Mouse (Mus musculus) MEL (cell line): ENCODE measurements at regions not wholly inside any gene's neighbourhood (a gene's known extent, or its start where the extent isn't known, plus 50 kb on each side); places are given as distances from the start of the nearest gene placed in this dataset.

ENCODE experiments used
- DNase-seq: peaks from one replicate; pipeline ENCODE4 v3.0.0; 2011; ENCODE audit warnings: low read depth, low spot score
- H3K27ac ChIP-seq: 2 replicates; pipeline ENCODE4 v1.5.1; 2012; ENCODE audit warnings: low read depth, mild to moderate bottlenecking, control low read depth, low read length, moderate library complexity; ENCODE audit not compliant: control insufficient read depth
- H3K27me3 ChIP-seq, 2 experiments: fragments of 150-350 bp in 1 of 2; sonication (generic) in 1 of 2; 2 replicates each; pipeline ENCODE4 v1.6.1; 2012; ENCODE audit warnings: low read length in 2 of 2, mild to moderate bottlenecking in 2 of 2, improper control_type of control experiment in 1 of 2, moderate library complexity in 1 of 2; ENCODE audit not compliant: insufficient read depth in 2 of 2, control insufficient read depth in 1 of 2
- H3K36me3 ChIP-seq, 2 experiments: 2 replicates each; pipeline ENCODE4 v1.6.1; 2012 to 2014; ENCODE audit warnings: low read length in 2 of 2, improper control_type of control experiment in 1 of 2, inconsistent platforms in 1 of 2, mild to moderate bottlenecking in 1 of 2; ENCODE audit not compliant: insufficient read depth in 2 of 2, control insufficient read depth in 1 of 2
- H3K4me1 ChIP-seq, 2 experiments: fragments of 150-350 bp in 1 of 2; sonication (generic) in 1 of 2; 2 replicates each; pipeline ENCODE4 v1.6.1; 2012; ENCODE audit warnings: low read length in 2 of 2, improper control_type of control experiment in 1 of 2, mild to moderate bottlenecking in 1 of 2; ENCODE audit not compliant: insufficient read depth in 2 of 2, control insufficient read depth in 1 of 2
- H3K4me3 ChIP-seq, 2 experiments: fragments of 150-350 bp in 1 of 2; sonication (generic) in 1 of 2; 2 replicates each; pipeline ENCODE4 v1.5.1; 2012; ENCODE audit warnings: low read depth in 2 of 2, low read length in 2 of 2, mild to moderate bottlenecking in 2 of 2, moderate library complexity in 2 of 2, control low read depth in 1 of 2, improper control_type of control experiment in 1 of 2; ENCODE audit not compliant: control insufficient read depth in 1 of 2, insufficient read depth in 1 of 2
- H3K79me2 ChIP-seq: 2 replicates; pipeline ENCODE4 v1.6.1; 2012; ENCODE audit warnings: mild to moderate bottlenecking, low read length, moderate library complexity; ENCODE audit not compliant: control insufficient read depth, poor library complexity, insufficient read depth
- H3K9ac ChIP-seq: 2 replicates; pipeline ENCODE4 v1.6.1; 2012; ENCODE audit warnings: low read depth, mild to moderate bottlenecking, control low read depth, low read length, moderate library complexity; ENCODE audit not compliant: control insufficient read depth, poor library complexity, severe bottlenecking
- H3K9me3 ChIP-seq: fragments of 150-350 bp; sonication (generic); replicated peaks from 2 replicates; pipeline ENCODE4 v1.6.1; 2012; ENCODE audit warnings: mild to moderate bottlenecking, low read length, improper control_type of control experiment, moderate library complexity; ENCODE audit not compliant: insufficient read depth
- CHD1 ChIP-seq: IDR thresholded peaks from 2 replicates; pipeline ENCODE4 v1.6.1; 2012; ENCODE audit warnings: low read depth, mild to moderate bottlenecking, inconsistent platforms, low read length, improper control_type of control experiment
- CHD2 ChIP-seq: IDR thresholded peaks from 2 replicates; pipeline ENCODE4 v1.6.1; 2011; ENCODE audit warnings: low read length, improper control_type of control experiment
- CTCF ChIP-seq, 3 experiments: IDR thresholded peaks in 2 of 3; conservative IDR thresholded peaks in 1 of 3; 2 replicates each; pipeline ENCODE4 v1.5.1; 2011 to 2012; ENCODE audit warnings: low read length in 3 of 3, low read depth in 2 of 3, mild to moderate bottlenecking in 2 of 3, improper control_type of control experiment in 1 of 3, inconsistent platforms in 1 of 3, mixed read lengths in 1 of 3, moderate library complexity in 1 of 3; ENCODE audit not compliant: control insufficient read depth in 1 of 3, insufficient read depth in 1 of 3, poor library complexity in 1 of 3, severe bottlenecking in 1 of 3
- E2F4 ChIP-seq: IDR thresholded peaks from 2 replicates; pipeline ENCODE4 v1.6.1; 2011; ENCODE audit warnings: low read depth, low read length, improper control_type of control experiment, borderline replicate concordance
- EP300 ChIP-seq, 2 experiments: IDR thresholded peaks; 2 replicates each; pipeline ENCODE4 v1.6.1; 2011; ENCODE audit warnings: improper control_type of control experiment in 2 of 2, low read length in 2 of 2, low read depth in 1 of 2, mild to moderate bottlenecking in 1 of 2
- ETS1 ChIP-seq: IDR thresholded peaks from 2 replicates; pipeline ENCODE4 v1.6.1; 2012; ENCODE audit warnings: low read depth, mild to moderate bottlenecking, inconsistent platforms, low read length, improper control_type of control experiment, moderate library complexity
- GABPA ChIP-seq: IDR thresholded peaks from 2 replicates; pipeline ENCODE4 v1.6.1; 2012; ENCODE audit warnings: low read depth, mild to moderate bottlenecking, inconsistent platforms, low read length, improper control_type of control experiment, moderate library complexity
- HCFC1 ChIP-seq: IDR thresholded peaks from 2 replicates; pipeline ENCODE4 v1.6.1; 2012; ENCODE audit warnings: low read depth, mild to moderate bottlenecking, inconsistent platforms, low read length, improper control_type of control experiment, moderate library complexity
- JUND ChIP-seq: IDR thresholded peaks from 2 replicates; pipeline ENCODE4 v1.6.1; 2011; ENCODE audit warnings: low read depth, mild to moderate bottlenecking, improper control_type of control experiment, low read length
- MAX ChIP-seq: IDR thresholded peaks from 2 replicates; pipeline ENCODE4 v1.6.1; 2011; ENCODE audit warnings: low read length, improper control_type of control experiment
- MEF2A ChIP-seq: IDR thresholded peaks from 2 replicates; pipeline ENCODE4 v1.6.1; 2014; ENCODE audit warnings: low read depth, mild to moderate bottlenecking, inconsistent platforms, low read length, improper control_type of control experiment; ENCODE audit not compliant: poor library complexity, insufficient replicate concordance, severe bottlenecking; ENCODE audit errors: extremely low read depth
- POLR2A ChIP-seq, 2 experiments: IDR thresholded peaks; 2 replicates each; pipeline ENCODE4 v1.6.1; 2011 to 2012; ENCODE audit warnings: low read length in 2 of 2, mild to moderate bottlenecking in 2 of 2, control low read depth in 1 of 2, improper control_type of control experiment in 1 of 2, low read depth in 1 of 2, moderate library complexity in 1 of 2; ENCODE audit not compliant: control insufficient read depth in 1 of 2, insufficient read depth in 1 of 2, poor library complexity in 1 of 2
- POLR2AphosphoS2 ChIP-seq: IDR thresholded peaks from 2 replicates; pipeline ENCODE4 v1.6.1; 2011; ENCODE audit warnings: low read length, improper control_type of control experiment
- TAL1 ChIP-seq: IDR thresholded peaks from 2 replicates; pipeline ENCODE4 v1.6.1; 2012; ENCODE audit warnings: mild to moderate bottlenecking, inconsistent platforms, low read length, moderate library complexity, mixed read lengths
- TBP ChIP-seq: IDR thresholded peaks from 2 replicates; pipeline ENCODE4 v1.8.0; 2011; ENCODE audit warnings: low read depth, low read length, improper control_type of control experiment
- TCF12 ChIP-seq: IDR thresholded peaks from 2 replicates; pipeline ENCODE4 v1.6.1; 2014; ENCODE audit warnings: low read depth, mild to moderate bottlenecking, inconsistent platforms, low read length, improper control_type of control experiment, moderate library complexity
- UBTF ChIP-seq: IDR thresholded peaks from 2 replicates; pipeline ENCODE4 v1.6.1; 2012; ENCODE audit warnings: low read depth, mild to moderate bottlenecking, inconsistent platforms, low read length, improper control_type of control experiment, moderate library complexity, borderline replicate concordance; ENCODE audit not compliant: insufficient read depth
- ZC3H11A ChIP-seq: IDR thresholded peaks from 2 replicates; pipeline ENCODE4 v1.6.1; 2012; ENCODE audit warnings: low read depth, mild to moderate bottlenecking, inconsistent platforms, low read length, improper control_type of control experiment
- ZMIZ1 ChIP-seq: IDR thresholded peaks from 2 replicates; pipeline ENCODE4 v1.6.1; 2012; ENCODE audit warnings: low read depth, mild to moderate bottlenecking, inconsistent platforms, low read length, improper control_type of control experiment, moderate library complexity
- ZNF384 ChIP-seq: IDR thresholded peaks from 2 replicates; pipeline ENCODE4 v1.6.1; 2012; ENCODE audit warnings: low read depth, mild to moderate bottlenecking, inconsistent platforms, low read length, improper control_type of control experiment

DNA sequence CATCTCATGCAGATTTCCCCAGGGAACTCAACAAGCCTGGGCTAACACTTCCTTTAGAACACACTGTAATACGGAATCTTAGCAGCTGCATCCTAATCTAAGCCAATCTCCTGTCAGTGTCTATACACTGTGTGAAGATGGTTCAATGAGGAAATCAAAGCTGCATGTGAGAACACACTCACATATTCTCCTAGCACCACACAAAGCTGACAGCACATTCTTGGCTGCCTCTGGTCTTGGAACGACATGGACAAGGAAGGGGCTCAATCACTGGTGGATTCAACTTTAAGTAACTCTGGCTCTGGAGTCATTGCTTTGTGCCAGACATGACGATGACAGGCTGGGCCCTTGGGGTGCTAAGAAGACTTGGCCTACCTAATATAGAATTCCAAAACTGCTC lies 96.2 kb downstream of the Qpct start:
- Histone ChIP-seq H3K27me3 (no peaks in the 10 kb centered on the region), H3K9ac (no peak overlapping the region), H3K9me3 (no peaks in the 10 kb centered on the region), H3K36me3 (no peaks in the 10 kb centered on the region), H3K79me2 (no peaks in the 10 kb centered on the region), H3K4me3 (no peak overlapping the region), H3K27ac (no peak overlapping the region), H3K4me1 (no peaks in the 10 kb centered on the region)
- DNase-seq: no peak
- TF ChIP-seq TAL1 (no peak), POLR2AphosphoS2 (no peak), TBP (no peak), CHD2 (no peak), CHD1 (no peak), JUND (no peak), MEF2A (no peak), GABPA (no peak), TCF12 (no peak), HCFC1 (no peak), ETS1 (no peak), UBTF (no peak), ZC3H11A (no peak)

- TF ChIP-seq ZMIZ1 (no peak), ZNF384 (no peak), JUND (no peak), MAX (no peak), ZC3H11A (no peak), POLR2A (IDR thresholded peaks at IDR 0.05; ENCODE audit: control insufficient read depth in 1 of 2, insufficient read depth in 1 of 2, low read depth in 1 of 2, low read length in 2 of 2, poor library complexity in 1 of 2) (no peak), POLR2AphosphoS2 (no peak), CTCF (IDR thresholded peaks at IDR 0.05 in 2 of 3, conservative IDR thresholded peaks at IDR 0.05 in 1 of 3; ENCODE audit: control insufficient read depth in 1 of 3, insufficient read depth in 1 of 3, low read depth in 2 of 3, low read length in 3 of 3, poor library complexity in 1 of 3, severe bottlenecking in 1 of 3) (no peak), E2F4 (no peak), EP300 (IDR thresholded peaks at IDR 0.05; ENCODE audit: low read depth in 1 of 2, low read length in 2 of 2) (no peak)
- no peaks in the 10 kb centered on the region for H3K79me2 ChIP-seq
- DNase-seq: no peak
- H3K4me1 ChIP-seq: no peaks in the 10 kb centered on the region
- H3K9ac ChIP-seq: no peak overlapping the region
- H3K4me3 ChIP-seq: no peak overlapping the region
- no peak overlapping the region for H3K27ac ChIP-seq
- H3K27me3 ChIP-seq: no peaks in the 10 kb centered on the region
- no peaks in the 10 kb centered on the region for H3K9me3 ChIP-seq
- H3K36me3 ChIP-seq: no peaks in the 10 kb centered on the region
Measured at GRCm38 (mm10) chr17:79144913-79145625, 93.4 kb downstream of the Qpct start.
